12 mouse cellular contexts compared by ENCODE assay signal in genomic region chr5:64513155-64513945, GRCm38 (mm10).
A peak's percentile ranks its signal among the peaks of the same experiment; 100 is the strongest.
DNase-seq lines count a peak whose midpoint lies in the region; ATAC-seq and TF ChIP-seq lines count a peak whose summit lies in the region.
"Had no signal": no experiment of that assay in that cellular context is flagged by ENCODE, and none has a peak within 500 bp of the region (broad histone marks: within the 10 kb centered on the region; RNA-seq: fewer than 3 reads in every experiment).

No protein-coding gene starts in this region.

- intact Hi-C loops in heart, postnatal 36 days (cut with DNase I) = no loop called here

- WGBS in heart, embryonic 12.5 days = 76% methylated on average over 20 of the region's 20 CpGs

- ATAC-seq in heart, embryonic 12.5 days (ENCODE audit: insufficient number of reproducible peaks, low FRiP score) = no peak
- ATAC-seq: intestine, postnatal 0 days had no signal

- H3K4me3 ChIP-seq in heart, embryonic 12.5 days = no peak overlapping the region
- peak overlapping the region in 1 of 2 experiments; percentile 46; a peak in 2 of 4 replicates for H3K4me3 ChIP-seq in ES-E14 (ENCODE audit: insufficient read depth in 1 of 2, low read depth in 1 of 2, low read length in 2 of 2, poor library complexity in 1 of 2, severe bottlenecking in 1 of 2)
- H3K4me3 ChIP-seq: embryonic facial prominence, embryonic 15.5 days; midbrain, embryonic 10.5 days had no signal

- H3K4me1 ChIP-seq in heart, embryonic 12.5 days (replicated peaks) = peaks cover 22% of the 10 kb centered on the region
- peaks cover 0 to 6% of the 10 kb centered on the region in 2 experiments; a peak in 2 of 4 replicates for H3K4me1 ChIP-seq in ES-E14 (ENCODE audit: control insufficient read depth in 2 of 2, insufficient read depth in 2 of 2, low read length in 2 of 2, poor library complexity in 1 of 2)
- H3K4me1 ChIP-seq: embryonic facial prominence, embryonic 15.5 days had no signal

- DNase-seq in heart, postnatal 36 days = peak; percentile 22 to 43
- DNase-seq in ES-E14 (ENCODE audit: low read depth, low spot score) (no peak), adipocyte (ENCODE audit: low spot score) (no peak)
- peak; percentile 92 to 95 for DNase-seq in cerebellum, postnatal 10 days
- DNase-seq in layer of hippocampus, postnatal 36 days = peak; percentile 66 to 67
- DNase-seq in kidney, postnatal 14 days = no peak
- no peak for DNase-seq in adrenal gland, adult 18-20 months (ENCODE audit: low spot score in 2 of 2)

- H3K27me3 ChIP-seq in heart, embryonic 12.5 days (replicated peaks) = no peaks in the 10 kb centered on the region
- H3K27me3 ChIP-seq: embryonic facial prominence, embryonic 15.5 days had no signal

- no peaks in the 10 kb centered on the region for H3K36me3 ChIP-seq in heart, embryonic 12.5 days
- no peaks in the 10 kb centered on the region for H3K36me3 ChIP-seq in ES-E14 (ENCODE audit: control insufficient read depth, insufficient read depth, low read length, poor library complexity, severe bottlenecking)
- H3K36me3 ChIP-seq: embryonic facial prominence, embryonic 15.5 days; G1E; midbrain, embryonic 10.5 days had no signal

- in situ Hi-C loops in ES-E14 (cut with MboI; ENCODE audit: low sequenced_read_pairs in 2 of 2, unreplicated experiment in 2 of 2) = no loop called here

- no peak overlapping the region for H3K27ac ChIP-seq in heart, embryonic 12.5 days (ENCODE audit: poor library complexity, severe bottlenecking)
- no peak overlapping the region for H3K27ac ChIP-seq in ES-E14 (ENCODE audit: insufficient read depth, low read depth, low read length, poor library complexity, severe bottlenecking)
- H3K27ac ChIP-seq: embryonic facial prominence, embryonic 15.5 days; midbrain, embryonic 10.5 days had no signal

- H3K9me3 ChIP-seq in heart, embryonic 12.5 days (replicated peaks) = no peaks in the 10 kb centered on the region
- no peaks in the 10 kb centered on the region for H3K9me3 ChIP-seq in ES-E14 (ENCODE audit: control insufficient read depth, insufficient read depth, low read depth, low read length)
- H3K9me3 ChIP-seq: embryonic facial prominence, embryonic 15.5 days; G1E; midbrain, embryonic 10.5 days had no signal

- no peak overlapping the region for H3K9ac ChIP-seq in heart, embryonic 12.5 days
- H3K9ac ChIP-seq in ES-E14 (ENCODE audit: insufficient read depth, low read depth, low read length, poor library complexity, severe bottlenecking) = 0 out of 2 replicates have a peak overlapping the region, but pooled peaks have one; percentile 43
- H3K9ac ChIP-seq: embryonic facial prominence, embryonic 15.5 days had no signal

- H3K4me2 ChIP-seq in heart, embryonic 12.5 days = no peak overlapping the region
- H3K4me2 ChIP-seq: embryonic facial prominence, embryonic 15.5 days had no signal

TF ChIP-seq in ES-E14, 5 proteins besides CTCF, POLR2A, EP300 and RAD21:
- TF ChIP-seq ZC3H11A (IDR thresholded peaks at IDR 0.05; ENCODE audit: borderline replicate concordance, low read depth, low read length) (no peak), HCFC1 (IDR thresholded peaks at IDR 0.05; ENCODE audit: borderline replicate concordance, insufficient read depth, low read length) (no peak), CHD2 (IDR thresholded peaks at IDR 0.05; ENCODE audit: low read depth, low read length) (no peak), ZNF384 (IDR thresholded peaks at IDR 0.05; ENCODE audit: low read depth, low read length) (no peak), MAFK (IDR thresholded peaks at IDR 0.05; ENCODE audit: insufficient read depth, low read depth, low read length) (no peak)

Comparison
In these comparisons a context has a peak if more than half of its experiments do, and no peak if none do; other contexts are left out.
1. DNase-seq: peak in heart, postnatal 36 days (2 of 2), cerebellum, postnatal 10 days (2 of 2) and layer of hippocampus, postnatal 36 days (2 of 2); none in ES-E14 (single experiment), kidney, postnatal 14 days (single experiment), adrenal gland, adult 18-20 months (0 of 2) and adipocyte (single experiment).